Mouse (Mus musculus): ENCODE measurements around the gene Klhl20.
"Not testable (repeated sequence)": the region's sequence is repeated elsewhere in the genome, so short reads cannot be mapped to it uniquely, and the experiment has no call there.

The Klhl20 gene

DNA sequence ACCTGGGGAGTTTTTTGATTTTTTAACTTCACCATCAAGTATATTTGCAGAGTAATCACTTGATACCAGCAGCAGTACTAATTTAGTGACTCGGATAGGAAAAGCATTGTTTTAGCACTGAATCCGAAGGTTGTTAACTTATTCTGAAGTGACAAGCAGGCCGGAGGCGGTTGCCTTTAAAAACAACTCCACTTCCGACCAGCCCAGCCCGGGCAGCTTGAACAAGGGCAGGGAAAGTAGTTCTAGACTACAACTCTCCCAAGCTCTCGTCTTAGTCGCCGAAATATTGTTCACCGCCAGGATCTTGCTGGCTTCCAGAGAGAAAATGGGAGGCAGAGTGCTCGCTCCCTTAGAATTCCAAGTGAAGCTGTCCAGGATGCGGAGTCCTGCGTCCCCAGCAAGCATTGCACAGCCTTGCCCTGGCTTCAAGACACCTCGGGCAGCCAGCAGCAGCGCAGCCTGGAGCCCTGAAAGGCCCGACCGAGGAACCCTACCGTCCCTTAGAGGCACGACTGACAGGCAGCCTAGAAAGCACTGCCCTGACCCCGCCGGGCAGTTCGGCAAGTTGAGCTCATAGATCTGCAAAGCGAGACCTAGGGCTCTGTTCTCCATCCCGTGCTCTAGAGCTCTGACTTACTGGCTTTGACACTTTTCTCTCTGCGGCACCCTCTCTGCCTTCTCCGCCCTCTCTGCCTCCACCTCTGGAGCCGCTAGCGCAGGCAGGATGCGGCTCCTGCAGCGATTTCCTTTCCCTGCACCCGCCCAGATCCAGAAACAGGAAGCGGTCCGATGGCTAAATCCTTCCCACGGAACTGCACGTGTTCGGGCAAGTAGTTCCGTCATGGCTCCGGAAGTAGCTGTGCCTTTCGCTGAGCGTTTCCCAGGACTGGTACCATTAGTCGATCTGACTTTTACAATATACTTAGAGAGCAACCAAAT is at the start of gene Klhl20:
Klhl20 (minus strand) TSS at position 786 of the 939 bp plus-strand sequence.
- DNase-seq (ENCODE audit: extremely low read depth, low read depth) = peak; percentile 93

DNA sequence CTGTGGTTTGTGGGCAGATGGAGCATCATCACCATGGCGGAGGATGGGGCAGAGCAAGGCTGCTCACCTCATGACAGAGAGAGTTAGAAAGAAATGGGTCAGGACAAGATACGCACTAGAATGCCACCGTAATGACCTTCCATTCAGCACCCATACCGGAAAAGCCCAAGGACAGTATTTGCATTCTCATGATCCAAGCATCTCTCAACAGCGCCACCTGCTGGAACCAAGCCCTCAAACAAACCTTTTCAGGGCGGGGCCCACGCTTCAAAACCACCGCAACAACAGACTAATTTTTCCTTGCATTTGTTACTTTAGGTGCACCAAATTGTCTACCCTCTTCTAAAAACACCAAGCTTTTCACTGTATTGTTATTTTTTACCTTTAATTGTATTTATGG is 49.4 kb upstream of the Klhl20 start:
- DNase-seq (ENCODE audit: extremely low read depth, low read depth) = peak; percentile 59

DNA sequence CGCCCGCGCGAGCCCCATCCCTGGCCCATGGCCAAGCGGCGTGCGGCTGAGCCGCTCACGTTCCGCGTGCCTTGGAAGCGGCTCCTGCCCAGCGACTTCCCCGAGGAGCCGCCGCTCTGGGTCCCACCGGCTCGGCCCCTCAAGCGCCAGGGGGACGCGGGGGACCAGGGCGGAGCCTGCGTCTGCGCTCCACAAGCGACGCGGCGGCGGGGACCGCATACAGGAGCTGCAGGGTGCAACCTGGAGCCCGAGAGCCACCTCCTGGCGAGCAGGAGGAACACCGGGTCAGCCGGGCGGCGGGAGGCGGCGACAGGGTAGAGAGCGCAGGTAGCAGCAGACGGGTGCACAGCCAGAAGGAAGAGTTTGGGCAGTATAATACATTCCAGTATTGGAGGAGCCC is 39.3 kb upstream of the Klhl20 start:
- DNase-seq (ENCODE audit: extremely low read depth, low read depth) = peak; percentile 44

DNA sequence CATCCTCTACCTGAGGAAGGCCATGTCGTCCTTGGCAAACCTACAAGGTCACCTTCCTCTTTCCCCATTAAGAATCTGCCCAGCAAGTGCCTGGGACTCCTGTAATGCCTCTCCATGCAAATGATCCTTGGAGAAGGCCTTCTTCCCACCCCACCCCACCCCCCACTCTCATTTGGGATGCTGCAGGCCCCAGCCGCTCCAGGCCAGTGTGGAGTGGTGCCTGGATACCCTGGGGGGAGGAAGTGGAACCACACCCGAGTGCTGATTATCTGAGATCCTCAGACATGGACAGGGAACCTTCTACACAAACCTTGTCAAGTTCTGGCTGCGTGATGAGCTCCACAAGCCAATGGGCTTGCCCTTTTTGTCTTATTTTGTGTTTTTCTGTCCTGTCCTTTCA is 29.0 kb upstream of the Klhl20 start:
- DNase-seq (ENCODE audit: extremely low read depth, low read depth) = no peak

DNA sequence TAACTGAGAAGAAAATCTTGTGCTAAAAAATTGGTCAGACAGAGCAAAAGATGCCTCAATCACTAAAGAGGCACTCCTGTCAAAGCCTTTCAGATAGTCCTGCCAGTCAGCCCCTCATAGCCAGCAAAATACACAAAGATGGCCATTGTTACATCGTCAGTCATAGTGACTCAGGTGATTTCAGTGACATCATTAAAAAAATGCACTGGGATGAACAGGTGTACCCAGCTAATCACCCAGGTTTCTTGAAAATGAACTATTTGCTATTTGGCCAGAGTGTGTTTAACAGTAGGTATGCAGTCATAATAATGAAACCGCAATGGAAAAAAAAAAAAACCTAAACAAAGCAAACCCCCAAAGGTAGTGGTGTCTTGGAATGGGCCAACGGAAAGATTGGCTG is 27.9 kb upstream of the Klhl20 start, which contains the start of gene Tex50:
Tex50 (minus strand) TSS at position 101 of the 400 bp plus-strand sequence.
- DNase-seq (ENCODE audit: extremely low read depth, low read depth) = no peak

DNA sequence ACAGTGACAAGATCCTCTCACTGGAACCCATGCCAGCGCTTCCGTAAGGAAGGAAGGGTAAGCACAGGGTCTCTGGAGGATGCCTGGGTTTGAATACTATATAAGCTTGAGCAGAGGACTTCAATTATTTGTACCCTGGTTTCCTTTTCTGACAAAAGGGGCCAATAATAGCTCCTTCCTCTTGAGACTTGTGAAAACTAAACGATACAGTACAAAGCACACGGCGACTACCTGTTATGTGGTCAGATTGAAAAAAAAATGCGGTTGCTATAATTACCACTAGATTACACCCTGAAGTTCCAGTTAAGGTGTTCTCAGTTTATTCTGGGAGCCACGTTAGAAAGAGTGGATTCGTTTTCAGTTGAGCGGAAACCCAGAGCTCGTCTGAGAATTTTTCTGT is 25.2 kb upstream of the Klhl20 start:
- DNase-seq (ENCODE audit: extremely low read depth, low read depth) = no peak

DNA sequence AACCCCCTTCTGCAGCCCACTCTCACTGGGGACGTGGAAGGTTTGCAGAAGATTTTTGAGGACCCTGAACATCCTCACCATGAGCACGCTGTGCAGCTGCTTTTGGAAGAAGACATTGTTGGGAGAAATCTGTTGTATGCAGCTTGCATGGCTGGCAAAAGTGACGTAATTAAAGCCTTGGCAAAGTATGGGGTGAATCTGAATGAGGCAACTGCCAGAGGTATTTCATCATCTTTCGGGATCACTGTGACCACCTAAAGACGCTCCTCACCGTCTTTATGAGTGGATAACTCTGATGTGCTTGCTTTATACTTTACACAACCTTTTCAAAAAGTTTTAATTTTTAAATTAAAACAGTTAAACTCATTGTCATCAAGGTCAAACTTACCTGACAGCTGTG is 19.8 kb upstream of the Klhl20 start:
- no peak for DNase-seq (ENCODE audit: extremely low read depth, low read depth)

DNA sequence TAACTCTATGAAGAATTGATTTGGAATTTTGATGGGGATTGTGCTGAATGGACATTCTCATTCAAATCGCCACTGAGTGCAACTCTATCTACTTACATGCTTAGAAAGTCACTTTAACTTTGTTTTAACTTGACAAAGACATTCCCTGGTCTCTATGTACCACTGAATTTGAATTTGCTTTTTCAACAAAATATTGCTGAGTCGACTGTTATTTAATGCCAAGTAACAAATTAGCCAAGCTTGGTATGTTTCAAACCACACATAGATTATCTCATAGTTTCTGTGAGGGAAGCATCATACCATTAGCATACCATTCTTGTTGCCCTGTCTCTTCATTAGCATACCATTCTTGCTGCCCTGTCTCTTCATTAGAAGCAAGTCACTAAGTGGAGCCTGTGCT is 16.6 kb upstream of the Klhl20 start:
- no peak for DNase-seq (ENCODE audit: extremely low read depth, low read depth)

DNA sequence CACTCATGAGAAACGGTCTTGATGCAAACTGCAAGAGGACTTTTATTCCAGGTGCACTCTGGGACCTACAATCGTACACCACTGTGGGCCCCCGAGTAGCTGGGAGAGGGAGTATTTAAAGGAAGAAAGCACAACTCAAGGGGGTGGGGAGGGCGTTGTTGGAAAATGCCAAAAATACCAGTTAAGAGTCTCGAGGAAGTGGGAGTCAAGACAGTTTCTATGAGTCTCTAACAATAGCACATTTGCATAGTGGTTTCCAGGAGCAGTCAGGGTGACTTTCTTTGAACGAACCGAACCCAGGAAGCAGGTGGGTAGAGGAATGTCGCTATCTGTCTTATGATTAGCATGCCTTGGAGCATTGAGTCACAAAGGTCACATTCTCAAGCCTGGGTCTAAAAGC is 14.3 kb upstream of the Klhl20 start:
- DNase-seq (ENCODE audit: extremely low read depth, low read depth) = not testable (repeated sequence)

DNA sequence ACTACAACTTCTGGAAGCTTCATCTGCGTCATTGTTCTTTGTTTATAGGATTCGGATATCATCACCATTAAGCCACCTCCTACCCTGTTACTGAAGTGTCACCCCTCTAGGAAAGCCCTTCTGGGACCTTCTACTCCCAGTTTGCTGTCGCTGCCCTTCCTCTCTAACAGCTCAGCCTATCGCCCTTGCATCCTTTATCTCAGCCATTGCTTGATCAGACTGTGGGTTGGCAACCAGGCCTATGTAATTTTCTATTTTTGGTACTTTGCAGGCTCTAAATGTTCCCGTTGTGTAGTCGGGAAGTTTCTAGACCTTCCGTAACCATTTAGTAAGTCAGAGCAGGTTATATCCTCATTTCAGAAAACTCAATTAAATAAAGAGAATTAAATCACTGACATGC is 11.9 kb upstream of the Klhl20 start:
- no peak for DNase-seq (ENCODE audit: extremely low read depth, low read depth)

DNA sequence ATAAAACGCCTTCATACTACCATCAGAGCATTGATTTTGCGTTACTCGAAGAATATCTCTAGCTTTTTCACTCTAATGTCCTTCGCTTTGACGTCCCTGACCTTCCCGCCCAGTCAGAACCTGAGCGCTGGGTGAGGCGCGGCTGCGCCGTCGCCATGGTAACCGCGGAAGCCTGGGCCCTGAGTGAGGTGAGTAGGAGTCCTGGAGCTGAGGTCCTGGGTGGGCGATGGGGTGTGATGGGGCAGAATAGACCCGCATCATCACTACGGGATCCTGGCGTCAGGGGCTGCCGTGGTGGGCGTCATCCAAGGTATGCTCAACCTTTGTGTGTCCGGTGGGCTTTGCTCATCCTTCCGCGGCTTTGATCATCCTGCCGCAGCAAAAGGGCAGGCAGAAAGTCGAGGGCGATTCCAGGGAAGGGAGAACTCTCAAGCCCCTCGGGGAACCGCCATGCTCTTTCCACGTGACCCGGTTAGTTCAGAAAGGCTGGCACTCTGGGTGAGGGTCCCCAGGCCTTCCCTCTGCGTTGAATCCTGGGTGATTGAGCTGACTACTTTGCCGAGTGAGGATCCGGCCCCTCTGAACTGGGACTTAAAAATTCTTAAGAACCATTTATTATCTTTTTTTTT is 11.3 kb upstream of the Klhl20 start, which contains the start of gene Ankrd45:
Ankrd45 (plus strand) TSS at position 161 of the 629 bp plus-strand sequence.
- no peak for DNase-seq (ENCODE audit: extremely low read depth, low read depth)

DNA sequence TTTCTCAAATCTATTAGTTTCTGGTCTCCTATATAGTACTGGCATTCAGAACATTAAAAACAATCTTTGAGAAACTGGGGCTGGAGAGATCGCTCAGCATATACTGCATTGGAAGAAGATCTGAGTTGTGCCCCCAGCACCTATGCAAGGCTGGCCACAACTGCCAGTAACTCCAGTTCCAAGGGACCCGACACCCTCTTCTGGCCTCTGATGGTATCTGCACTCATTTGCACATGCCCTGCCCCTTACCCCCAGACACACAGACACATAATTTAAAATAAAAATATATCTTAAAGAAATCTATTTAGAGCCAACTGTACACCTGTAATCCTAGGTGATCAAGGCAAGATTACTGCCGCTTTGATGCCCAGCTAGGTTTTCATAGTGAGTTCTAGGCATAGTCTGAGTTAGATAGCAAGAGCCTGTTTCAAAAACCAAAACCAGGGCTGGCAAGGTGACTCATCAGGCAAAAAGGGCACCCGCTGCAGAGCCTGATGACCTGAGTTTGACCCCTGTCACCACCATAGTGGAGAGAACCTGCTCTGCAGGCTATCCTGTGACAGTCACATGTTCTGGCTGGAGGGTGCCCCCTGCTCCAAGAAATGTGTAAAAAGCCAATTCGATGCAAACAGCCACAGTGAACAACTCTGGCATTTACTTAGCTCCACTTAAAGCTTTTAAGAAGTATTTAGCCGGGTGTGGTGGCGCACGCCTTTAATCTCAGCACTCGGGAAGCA is 8.9 kb upstream of the Klhl20 start:
- no peak for DNase-seq (ENCODE audit: extremely low read depth, low read depth)

DNA sequence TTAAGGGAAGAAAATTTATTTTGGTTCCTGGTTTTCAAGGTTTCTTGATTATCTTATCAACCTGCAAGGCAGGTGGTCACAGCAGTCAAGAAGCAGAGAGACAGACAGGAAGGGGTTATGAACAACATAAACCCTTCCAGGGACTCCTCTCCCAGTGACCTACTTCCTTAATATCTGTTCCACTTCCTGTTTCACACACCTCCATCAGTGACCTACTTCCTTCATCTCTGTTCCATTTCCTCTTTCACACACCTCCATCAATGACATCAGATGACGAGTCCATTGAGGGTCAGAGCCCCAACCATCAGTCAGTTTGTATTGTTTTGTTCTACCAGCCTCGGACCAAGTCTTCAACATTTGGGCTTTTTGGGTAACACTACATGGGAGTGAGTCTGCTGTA is 8.2 kb upstream of the Klhl20 start:
- no peak for DNase-seq (ENCODE audit: extremely low read depth, low read depth)

DNA sequence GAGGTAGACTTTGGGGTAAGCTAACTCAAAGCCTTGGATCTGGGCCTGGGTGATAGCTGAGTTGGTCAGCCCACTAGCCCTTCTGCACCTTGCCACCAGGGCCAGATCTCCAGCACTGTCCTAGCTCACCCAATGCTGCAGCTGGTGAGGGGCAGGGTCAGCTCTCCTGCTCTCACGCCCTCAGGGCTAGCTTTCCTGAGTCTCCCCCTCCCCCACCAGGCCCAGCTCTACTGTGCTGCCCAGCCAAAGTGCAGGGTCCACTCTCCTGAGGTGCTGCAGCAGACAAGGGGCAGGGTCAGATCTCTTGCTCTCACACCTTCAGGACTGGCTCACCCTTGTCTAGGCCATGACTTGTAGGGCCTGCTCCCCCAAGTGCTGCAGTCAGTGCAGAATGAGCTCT is 4.8 kb downstream of the Klhl20 start:
- no peak for DNase-seq (ENCODE audit: extremely low read depth, low read depth)

DNA sequence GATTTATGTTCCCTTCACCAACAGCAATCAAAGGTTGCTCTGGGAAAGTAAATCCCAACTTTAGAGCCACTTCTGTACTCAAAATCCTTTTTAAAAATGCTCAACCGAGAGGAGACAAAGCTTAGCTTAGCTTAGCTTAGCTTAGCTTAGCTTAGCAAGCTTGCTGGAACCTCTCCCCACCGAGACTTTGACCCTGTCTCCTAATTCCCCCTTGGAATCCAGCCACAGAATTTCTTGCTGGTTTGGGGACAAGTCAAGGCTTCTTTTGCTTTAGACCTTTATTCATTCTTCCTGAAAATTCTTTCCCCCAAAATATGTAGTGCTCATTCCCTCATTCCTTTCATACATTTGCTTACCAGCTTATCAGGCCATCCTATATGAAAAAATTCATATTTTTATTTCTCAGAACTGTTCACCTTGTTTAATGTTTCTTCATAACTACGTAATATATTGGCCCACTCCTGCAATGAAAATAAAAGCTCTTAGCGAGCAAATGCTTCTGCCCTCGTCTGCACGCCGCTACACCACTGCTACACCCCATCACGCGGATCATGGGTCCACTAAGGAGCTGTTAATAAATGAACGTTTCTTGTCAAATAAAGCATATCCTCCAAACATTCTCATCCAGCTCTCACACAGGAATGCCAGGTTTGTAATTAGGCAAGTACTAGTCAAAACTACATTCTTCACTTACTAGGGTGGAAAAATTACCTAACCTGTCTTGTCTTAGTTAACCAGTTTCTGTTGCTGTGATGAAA is 8.5 kb downstream of the Klhl20 start:
- DNase-seq (ENCODE audit: extremely low read depth, low read depth) = no peak

DNA sequence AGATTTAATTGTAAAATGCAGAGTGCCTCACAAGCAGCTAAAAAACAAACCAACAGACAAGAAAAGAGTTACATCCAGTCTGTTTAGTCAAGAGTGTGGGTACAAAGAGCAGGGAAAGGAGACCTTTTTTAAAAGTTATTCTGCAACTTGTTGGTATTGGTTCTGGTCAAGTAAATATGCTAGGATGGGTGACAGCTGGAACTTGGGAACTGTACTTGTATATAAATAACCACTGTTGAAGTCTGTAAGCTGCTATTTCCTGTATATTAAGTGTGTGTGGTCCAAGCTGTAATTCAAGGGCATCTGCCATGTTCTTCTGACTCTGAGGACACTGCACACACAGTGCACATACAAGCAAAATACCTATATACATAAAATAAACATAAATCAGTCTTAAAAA is 16.7 kb downstream of the Klhl20 start:
- no peak for DNase-seq (ENCODE audit: extremely low read depth, low read depth)

DNA sequence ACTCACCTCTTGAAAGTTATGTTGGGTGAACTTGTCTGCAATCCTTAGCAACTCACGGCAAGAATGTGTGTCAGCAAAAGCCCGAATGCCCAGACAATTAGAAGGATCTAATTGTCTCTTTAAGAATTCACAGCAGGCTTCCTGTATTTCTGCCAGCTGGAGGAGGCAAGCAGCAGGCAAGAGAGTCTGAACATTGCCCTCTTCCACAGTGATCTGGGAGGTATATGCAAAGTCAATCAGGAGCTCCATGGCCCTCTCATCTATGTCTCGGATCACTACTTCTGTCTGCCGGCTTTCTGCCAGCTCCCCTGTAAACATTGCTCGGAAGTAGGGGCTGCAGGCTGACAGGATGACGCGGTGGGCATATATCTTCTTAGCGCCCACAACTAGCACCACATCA is 22.1 kb downstream of the Klhl20 start:
- DNase-seq (ENCODE audit: extremely low read depth, low read depth) = no peak

DNA sequence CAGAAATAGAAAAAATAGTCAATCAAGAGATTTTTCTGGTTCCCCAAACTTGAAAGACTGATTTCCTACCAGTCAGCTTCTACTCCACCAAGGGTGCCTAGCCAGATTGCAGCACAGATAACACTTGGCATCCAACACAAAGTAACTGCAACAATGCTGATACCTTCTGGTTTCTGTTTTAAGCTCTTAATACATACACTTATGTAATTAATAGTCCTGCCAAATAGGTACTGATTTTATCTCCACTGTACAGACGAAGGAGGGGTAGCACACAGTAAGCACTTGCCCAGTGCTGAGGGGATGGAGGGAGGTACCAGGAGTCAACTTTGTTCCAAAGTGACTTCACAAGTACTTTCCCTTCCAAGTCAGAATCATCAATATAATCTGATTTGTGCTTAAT is 27.5 kb downstream of the Klhl20 start:
- no peak for DNase-seq (ENCODE audit: extremely low read depth, low read depth)

DNA sequence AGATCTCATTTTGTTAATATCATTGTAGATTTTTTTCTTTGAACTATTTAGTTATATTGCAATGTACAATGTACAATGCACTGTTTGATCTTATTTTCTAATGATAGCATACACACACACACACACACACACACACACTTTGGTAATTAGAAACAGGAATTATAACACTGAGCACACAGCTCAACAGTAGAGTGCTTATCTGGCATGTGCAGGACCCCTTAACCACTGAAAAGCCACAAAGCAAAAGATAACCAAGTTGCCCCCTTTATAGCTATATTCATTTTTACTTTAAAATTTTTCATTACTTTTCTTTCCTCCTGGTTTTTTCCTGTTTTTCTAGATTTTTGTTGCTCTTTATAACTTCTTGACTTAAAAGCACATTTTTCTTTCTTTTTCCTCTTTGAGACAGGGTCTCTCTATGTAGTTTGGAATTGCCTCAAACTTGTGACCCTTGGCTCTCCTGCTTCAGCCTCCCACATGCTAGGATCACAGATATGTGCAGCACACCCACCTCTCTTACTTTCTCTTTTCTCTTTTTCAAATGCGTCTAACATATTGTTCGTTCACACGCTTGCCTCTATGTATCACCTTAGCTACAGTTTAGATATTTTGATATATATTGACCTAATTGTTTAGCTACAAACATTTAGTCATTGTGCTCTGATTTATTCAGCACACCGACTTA is 31.4 kb downstream of the Klhl20 start:
- DNase-seq (ENCODE audit: extremely low read depth, low read depth) = no peak

DNA sequence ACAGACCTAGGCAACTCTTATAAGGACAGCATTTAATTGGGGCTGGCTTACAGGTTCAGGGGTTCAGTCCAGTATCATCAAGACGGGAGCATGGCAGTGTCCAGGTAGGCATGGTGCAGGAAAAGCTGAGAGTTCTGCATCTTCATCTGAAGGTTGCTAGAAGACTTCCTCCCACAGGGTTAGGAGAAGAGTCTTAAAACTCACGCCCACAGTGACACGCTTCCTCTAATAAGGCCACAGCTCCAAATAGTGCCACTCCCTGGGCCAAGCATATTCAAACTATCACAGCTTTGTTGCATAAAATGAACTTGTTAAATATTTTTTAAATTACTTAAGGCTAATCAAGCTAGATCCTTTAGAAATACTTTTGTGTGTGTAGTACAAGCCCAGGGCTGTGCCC is 54.1 kb downstream of the Klhl20 start:
- DNase-seq (ENCODE audit: extremely low read depth, low read depth) = no peak

DNA sequence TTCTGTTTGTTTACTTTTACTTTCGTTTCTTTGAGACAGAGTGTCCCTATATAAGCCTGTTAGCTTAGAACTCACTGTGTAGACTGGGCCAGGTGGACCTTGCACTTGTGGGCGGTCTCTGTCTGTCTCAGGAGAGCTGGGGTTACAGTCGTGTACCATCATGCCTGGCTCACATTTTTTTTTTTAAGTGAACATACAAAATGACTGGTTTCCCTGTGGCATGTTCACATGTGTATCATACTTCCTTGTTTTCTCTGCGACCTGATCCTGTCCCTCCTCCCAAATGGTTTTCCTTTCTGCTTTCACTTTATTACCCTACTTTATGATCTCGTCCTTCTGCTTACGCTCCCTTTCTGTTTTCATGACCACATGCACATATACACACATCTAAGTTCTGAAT is 55.1 kb downstream of the Klhl20 start:
- DNase-seq (ENCODE audit: extremely low read depth, low read depth) = no peak

Data from MEL-GATA-1-ER (cell line).